Mouse (Mus musculus) left cerebral cortex, postnatal 25 days (tissue): Measurements from ENCODE around the gene Gramd1a. TPM values are rescaled to one million over a fixed set of nuclear protein-coding genes. Genes with fewer than 3 reads are reported as not detected.

Experiments used
- DNase-seq, 2 experiments: peaks; one replicate each; pipeline ENCODE4 v3.0.0; 2022; ENCODE audit warnings: low spot score in 2 of 2, mixed read lengths in 1 of 2
- intact Hi-C: fragments of 180-260 bp; cut with DNase I; formaldehyde crosslinking; loops from one replicate; pipeline ENCODE4 v1.15.1; 2025
- total RNA-seq, 2 experiments: library from RNA; stranded (reverse); gene quantifications; 2 replicates each; pipeline ENCODE4 v1.2.3; 2021

Gramd1a gene
- total RNA-seq, 2 experiments from 2014 or later = 108 to 110 TPM

DNA sequence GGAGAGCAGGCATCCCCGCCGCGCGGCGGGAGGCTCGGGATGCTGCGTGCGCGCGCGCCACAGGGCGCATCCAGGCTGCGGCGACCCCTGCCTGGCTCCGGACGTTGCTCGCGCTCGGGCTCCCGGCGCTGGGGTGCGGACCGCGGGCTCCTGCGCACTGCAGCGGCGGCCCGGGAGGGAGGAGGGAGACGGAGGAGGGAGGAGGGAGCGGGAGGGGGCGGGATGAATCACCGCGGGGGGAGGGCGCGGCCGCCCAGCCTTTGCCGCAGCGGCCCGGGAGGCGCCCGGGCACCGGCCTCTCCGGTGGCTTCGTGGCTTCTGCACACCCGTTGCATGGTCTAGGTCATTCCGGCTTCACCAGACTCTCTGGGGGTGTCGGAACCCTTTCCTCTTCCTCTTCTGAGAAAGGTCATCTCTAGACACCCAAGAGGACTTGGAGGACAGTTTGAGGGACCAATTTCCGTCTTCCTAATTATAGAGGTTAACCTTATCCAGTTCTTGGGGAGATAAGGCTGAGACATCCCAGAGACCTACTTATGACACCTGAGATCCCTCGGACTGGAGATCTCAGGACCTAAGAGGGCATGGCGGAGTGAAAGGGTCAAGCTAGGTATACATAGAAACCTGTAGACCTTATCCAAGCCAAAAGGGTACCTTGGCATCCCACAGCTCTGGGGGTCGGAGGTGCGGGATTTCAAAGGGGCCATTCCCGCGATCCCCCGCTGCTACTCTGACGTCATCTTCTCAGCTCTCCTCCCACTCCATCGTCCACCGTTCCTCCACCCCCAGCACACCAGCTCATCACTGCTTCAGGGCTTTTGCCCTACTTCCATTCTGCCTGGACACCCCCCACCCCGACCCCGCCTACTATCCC lies 28.6 kb downstream of the Gramd1a start, which contains the start of gene Scn1b:
Gene Scn1b, minus strand, starts transcription at position 153 of the 874 bp plus-strand sequence.
- intact Hi-C loops = loop anchor here (1.0 kb wide), 1 partner anchor 24 kb away; no protein-coding TSS in a partner anchor
- DNase-seq = peak; percentile 71 to 87

DNA sequence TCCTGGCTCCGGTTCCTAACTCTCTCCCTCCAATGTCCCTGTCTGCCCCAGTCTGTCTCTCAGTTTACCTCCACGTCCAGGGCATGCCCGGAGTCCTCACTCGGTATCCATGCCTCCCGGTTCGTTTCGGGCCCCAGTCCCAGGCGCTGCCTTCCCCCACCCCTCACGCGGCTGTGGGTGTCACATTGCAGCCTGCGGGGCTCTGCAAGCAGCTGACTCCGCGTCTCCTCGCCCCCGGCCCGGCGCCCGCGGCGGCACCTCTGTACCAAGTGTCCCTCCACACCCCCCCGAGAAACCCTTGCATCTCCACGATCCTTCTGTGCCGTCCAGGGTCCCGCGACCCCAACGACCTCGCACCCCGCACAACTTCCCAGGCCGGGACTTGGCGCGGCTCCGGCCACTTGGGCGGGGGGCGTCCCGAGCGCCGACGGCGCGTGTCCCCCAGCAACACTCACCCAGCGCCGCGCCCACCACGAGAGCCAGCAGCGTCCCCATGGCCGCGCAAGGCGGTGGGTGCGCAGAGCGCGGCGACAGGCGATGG lies 29.4 kb downstream of the Gramd1a start:
- intact Hi-C loops = no loop called here
- peak in 1 of 2 experiments; percentile 63 for DNase-seq

- intact Hi-C loops = no loop called here
- DNase-seq = no peak
These were observed 30.6 kb downstream of the Gramd1a start for GRCm38 (mm10) chr7:31125116-31125515.

GRCm38 (mm10) chr7:31124381-31124780 lies 31.3 kb downstream of the Gramd1a start:
- no peak for DNase-seq
- intact Hi-C loops = no loop called here

GRCm38 (mm10) chr7:31123697-31124096 lies 32.0 kb downstream of the Gramd1a start:
- intact Hi-C loops = loop anchor here (1.0 kb wide), 1 partner anchor 18 kb away; no protein-coding TSS in a partner anchor
- DNase-seq = no peak

DNA sequence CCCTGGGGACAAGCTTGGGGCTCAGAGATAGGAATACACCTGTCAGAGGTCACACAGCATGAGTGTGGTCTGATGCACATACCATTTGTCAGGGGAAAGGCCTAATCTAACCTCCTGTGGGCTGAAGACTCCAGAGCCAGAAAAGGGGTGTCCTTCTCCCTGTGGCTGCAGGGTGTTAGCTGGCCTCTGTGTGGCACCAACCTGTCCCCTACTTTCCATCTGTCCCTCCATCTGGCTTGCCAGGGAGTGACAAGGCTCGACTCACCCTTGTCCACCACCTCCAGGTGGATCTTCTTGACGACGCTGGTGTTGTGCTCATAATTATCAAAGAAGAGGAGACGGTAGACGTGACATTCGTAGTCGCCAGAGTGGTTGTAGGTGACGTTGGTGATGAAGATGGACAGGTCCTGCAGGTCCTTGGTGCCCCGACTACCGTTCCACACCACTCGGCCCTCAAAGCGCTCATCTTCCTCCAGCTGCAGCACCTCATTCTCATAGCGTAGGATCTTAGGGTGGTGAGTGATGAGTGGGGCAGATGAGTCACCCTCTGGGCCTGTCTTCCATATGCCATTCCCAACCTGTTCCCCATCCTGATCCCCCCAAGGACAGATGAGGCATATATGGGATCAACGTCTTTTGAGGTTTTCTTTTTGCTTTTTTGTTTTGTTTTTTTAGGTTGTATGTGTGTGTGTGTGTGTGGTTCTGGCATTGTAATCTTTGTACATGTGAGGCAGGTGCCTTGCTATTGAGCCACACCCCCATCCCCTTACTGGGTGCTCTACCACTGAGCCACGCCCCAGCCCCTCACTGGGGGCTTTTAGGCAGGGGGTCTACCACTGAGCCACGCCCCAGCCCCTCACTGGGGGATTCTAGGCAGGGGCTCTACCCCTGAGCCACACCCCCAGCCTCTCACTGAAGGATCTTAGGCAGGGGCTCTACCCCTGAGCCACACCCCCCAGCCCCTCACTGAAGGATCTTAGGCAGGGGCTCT lies 32.8 kb downstream of the Gramd1a start:
- intact Hi-C loops = loop anchor here (1.0 kb wide), 1 partner anchor 18 kb away; no protein-coding TSS in a partner anchor
- DNase-seq = peak in 1 of 2 experiments; percentile 63

DNA sequence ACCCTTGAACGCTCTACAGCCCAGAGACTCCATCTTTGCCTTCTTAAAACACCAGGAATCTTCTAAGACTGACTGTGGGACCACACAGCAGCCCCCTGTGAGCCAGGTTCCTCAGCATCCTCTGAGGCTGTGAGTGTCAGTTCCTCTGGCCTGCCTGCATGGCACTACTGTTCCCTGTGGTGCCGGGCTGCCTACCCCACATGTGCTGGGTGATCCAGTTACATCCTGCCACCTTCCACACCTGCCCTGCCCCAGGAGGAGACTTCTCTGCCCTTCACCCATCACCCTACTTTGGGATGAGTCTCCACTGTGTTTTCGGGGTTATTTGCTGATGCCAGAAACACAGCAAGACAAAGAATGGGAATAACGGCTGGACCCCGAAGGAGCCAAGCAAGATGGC lies 36.1 kb downstream of the Gramd1a start:
- intact Hi-C loops = no loop called here
- no peak for DNase-seq

GRCm38 (mm10) chr7:31118486-31118885 lies 37.2 kb downstream of the Gramd1a start:
- peak in 1 of 2 experiments; percentile 69 for DNase-seq
- intact Hi-C loops = no loop called here

GRCm38 (mm10) chr7:31117465-31117864 lies 38.2 kb downstream of the Gramd1a start:
- intact Hi-C loops = no loop called here
- peak in 1 of 2 experiments; percentile 57 for DNase-seq

DNA sequence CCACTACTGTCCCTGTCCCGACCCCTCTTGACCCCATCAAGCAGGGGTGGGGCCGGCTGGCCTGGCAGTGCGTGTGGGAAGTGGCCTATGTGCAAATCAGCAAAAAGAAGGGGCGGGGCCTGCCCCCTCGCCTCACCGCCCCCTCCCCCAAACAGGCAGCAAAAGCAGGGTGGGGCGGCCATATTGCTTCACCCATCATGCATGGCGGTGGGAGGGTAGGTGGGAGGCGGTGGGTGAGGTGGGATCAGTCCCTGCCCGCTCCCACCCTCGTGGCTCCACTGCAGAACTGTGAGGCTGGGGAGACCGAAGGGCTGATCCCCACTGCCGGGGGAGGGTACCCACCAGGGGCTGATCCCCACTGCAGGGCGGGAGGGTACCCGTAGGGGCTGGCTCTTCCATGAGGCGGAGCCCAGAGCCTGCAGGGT lies 39.0 kb downstream of the Gramd1a start:
- DNase-seq = no peak
- intact Hi-C loops = no loop called here

GRCm38 (mm10) chr7:31115587-31116043 lies 40.1 kb downstream of the Gramd1a start:
- intact Hi-C loops = no loop called here
- peak in 1 of 2 experiments; percentile 44 for DNase-seq

DNA sequence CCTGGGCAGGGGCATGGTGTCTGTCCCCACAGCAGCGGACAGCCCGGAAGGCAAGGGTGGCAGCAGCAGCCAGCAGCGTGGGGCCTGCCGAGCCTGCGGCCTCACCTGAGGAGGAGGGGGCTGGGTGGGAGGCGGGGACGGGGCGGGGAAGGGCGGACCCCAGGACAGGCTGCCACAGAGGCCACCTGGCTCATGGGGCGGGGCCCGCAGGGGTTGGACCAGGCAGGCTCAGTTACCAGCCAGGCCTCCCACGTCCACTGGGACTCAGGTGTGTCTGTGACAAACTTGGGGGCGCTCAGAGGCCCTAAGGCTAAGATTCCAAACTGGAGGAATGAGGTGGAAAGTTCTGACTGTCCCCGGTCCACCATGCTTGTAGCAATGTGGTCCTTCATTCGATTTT lies 40.5 kb downstream of the Gramd1a start, which contains the start of gene Hpn:
Gene Hpn, minus strand, starts transcription at position 109 of the 400 bp plus-strand sequence.
- DNase-seq = no peak
- intact Hi-C loops = no loop called here

DNA sequence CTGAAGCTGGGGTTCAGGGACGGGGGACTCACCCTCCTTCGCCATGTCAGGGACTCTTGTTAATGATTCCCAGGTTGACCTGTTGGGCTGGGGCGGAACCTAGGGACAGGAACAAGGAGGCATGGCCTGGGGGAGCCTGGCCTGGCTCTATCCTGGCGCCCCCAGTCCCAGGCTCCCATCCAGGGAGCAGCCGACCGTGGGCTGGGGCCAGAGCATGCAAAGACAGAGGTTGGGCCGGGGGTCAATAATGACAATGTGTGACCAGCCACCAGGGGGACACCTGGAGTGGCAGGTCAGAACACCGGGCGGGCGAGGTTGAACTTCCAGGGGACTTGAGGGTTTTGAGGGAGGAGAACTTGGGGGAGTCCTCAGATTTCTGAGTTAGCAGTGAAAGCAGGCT lies 41.0 kb downstream of the Gramd1a start:
- intact Hi-C loops = no loop called here
- DNase-seq = no peak

GRCm38 (mm10) chr7:31113800-31114199 lies 41.9 kb downstream of the Gramd1a start:
- intact Hi-C loops = no loop called here

GRCm38 (mm10) chr7:31112036-31112435 lies 43.7 kb downstream of the Gramd1a start:
- DNase-seq = no peak
- intact Hi-C loops = no loop called here

More at GRCm38 (mm10) chr7:31113800-31114199, 41.9 kb downstream of the Gramd1a start:
- no peak for DNase-seq

- intact Hi-C loops = no loop called here
- no peak for DNase-seq
These were observed 44.8 kb downstream of the Gramd1a start for GRCm38 (mm10) chr7:31110861-31111385.

DNA sequence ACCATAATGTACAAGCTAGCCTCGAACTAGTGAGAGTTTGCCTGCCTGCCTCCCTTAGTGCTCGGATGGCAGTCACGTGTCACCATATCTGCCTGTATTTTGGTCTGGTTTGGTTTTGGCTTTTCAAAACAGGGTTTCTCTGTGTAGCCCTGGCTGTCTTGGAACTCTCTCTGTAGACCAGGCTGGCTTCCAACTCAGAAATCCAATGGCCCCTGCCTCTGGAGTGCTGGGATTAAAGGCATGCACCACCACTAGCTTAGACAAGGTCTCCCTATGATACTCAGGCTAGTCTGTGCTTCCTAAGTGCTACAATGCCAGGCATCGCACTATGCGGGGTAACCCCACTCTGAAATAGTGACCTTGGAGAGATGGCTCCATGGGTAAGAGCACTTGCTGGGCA lies 45.9 kb downstream of the Gramd1a start:
- no peak for DNase-seq
- intact Hi-C loops = no loop called here

DNA sequence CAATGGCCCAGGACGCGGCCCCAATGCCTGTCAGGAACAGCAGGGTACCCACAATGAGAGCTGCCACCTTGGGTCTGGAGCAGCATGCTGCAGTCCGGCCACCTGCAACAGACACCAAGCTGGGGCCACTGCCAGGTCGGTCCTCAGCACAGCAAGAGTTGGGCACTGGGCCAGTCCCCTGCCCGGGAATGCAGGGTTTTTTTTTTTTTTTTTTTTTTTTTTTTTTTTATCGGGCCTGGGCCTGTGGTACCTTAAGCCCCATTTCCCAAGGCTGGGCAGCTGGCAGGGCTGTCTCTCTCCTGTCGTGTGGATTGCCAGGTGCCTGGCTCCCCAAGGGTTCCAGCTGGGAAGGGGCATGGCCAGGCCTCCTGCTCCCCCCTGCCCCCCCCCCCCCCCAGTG lies 46.6 kb downstream of the Gramd1a start:
- intact Hi-C loops = no loop called here
- no peak for DNase-seq

DNA sequence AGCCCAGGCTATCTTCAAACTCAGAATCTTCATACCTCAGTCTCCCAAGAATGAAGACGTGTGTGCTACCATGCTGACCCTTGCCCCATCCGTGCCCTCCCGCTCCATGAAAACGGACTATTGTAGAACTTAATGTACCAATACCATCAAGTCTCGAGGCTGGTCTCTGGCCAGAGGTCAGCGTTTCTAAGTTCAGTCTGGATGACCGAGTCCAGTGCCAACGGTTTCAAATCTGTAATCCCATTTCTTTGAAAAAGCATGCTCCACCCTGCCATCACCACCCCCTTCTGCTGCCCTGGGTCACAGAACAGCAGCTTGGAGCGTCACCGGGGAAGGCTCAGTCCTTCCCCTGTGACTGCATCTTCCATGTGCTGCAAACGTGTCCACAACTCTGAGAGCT lies 47.9 kb downstream of the Gramd1a start:
- intact Hi-C loops = no loop called here
- DNase-seq = no peak
